Mouse (Mus musculus) brain, embryonic 14.5 days (tissue): ENCODE data around the gene Tmem274.

ENCODE experiments used
- CTCF ChIP-seq: fragments of 200-500 bp; IDR thresholded peaks from 2 replicates; pipeline ENCODE4 v1.5.1; 2012; ENCODE audit warnings: inconsistent platforms, mild to moderate bottlenecking, moderate library complexity, borderline replicate concordance; ENCODE audit not compliant: insufficient read depth, insufficient read length; ENCODE audit errors: extremely low read depth
- POLR2A ChIP-seq: fragments of 200-500 bp; IDR thresholded peaks from 2 replicates; pipeline ENCODE4 v1.6.1; 2012; ENCODE audit warnings: mild to moderate bottlenecking, inconsistent platforms, borderline replicate concordance; ENCODE audit not compliant: poor library complexity, insufficient read depth, insufficient read length, severe bottlenecking; ENCODE audit errors: extremely low read depth

GRCm38 (mm10) chr4:149498901-149499300 lies 21.7 kb downstream of the Tmem274 start:
- TF ChIP-seq POLR2A (no peak), CTCF (no peak)
